Mouse (Mus musculus) liver, embryonic 13.5 days (tissue): ENCODE measurements around the gene Ppp1r13l. TPM values are rescaled to one million over a fixed set of nuclear protein-coding genes. Genes with fewer than 3 reads are reported as not detected.

Experiments used
- ATAC-seq: fragments of 200-750 bp; cut with Nextera tagmentation; 2 replicates; pipeline ENCODE4 v1.8.0; 2017; ENCODE audit warnings: low read depth, mild to moderate bottlenecking, moderate number of reproducible peaks, moderate library complexity
- DNase-seq: peaks from one replicate; pipeline ENCODE4 v3.0.0; 2022
- H3K27ac ChIP-seq: fragments of 300-500 bp; sonication (generic); 2 replicates; pipeline ENCODE4 v1.5.1; 2015; ENCODE audit warnings: moderate library complexity, mild to moderate bottlenecking, inconsistent platforms
- H3K27me3 ChIP-seq: fragments of 300-500 bp; sonication (generic); 2 replicates; pipeline ENCODE4 v1.6.1; 2015; ENCODE audit warnings: mild to moderate bottlenecking, inconsistent platforms
- H3K36me3 ChIP-seq: fragments of 300-500 bp; sonication (generic); 2 replicates; pipeline ENCODE4 v1.6.1; 2015; ENCODE audit warnings: mild to moderate bottlenecking, inconsistent platforms
- H3K4me1 ChIP-seq: fragments of 300-500 bp; sonication (generic); replicated peaks from 2 replicates; pipeline ENCODE4 v1.6.1; 2015; ENCODE audit warnings: inconsistent platforms
- H3K4me2 ChIP-seq: fragments of 300-500 bp; sonication (generic); 2 replicates; pipeline ENCODE4 v1.6.1; 2015; ENCODE audit warnings: inconsistent platforms, mild to moderate bottlenecking, moderate library complexity
- H3K4me3 ChIP-seq: fragments of 300-500 bp; sonication (generic); replicated peaks from 2 replicates; pipeline ENCODE4 v1.5.1; 2015; ENCODE audit warnings: mild to moderate bottlenecking, inconsistent platforms
- H3K9ac ChIP-seq: fragments of 300-500 bp; sonication (generic); 2 replicates; pipeline ENCODE4 v1.6.1; 2015; ENCODE audit warnings: mild to moderate bottlenecking, inconsistent platforms
- H3K9me3 ChIP-seq: fragments of 300-500 bp; sonication (generic); replicated peaks from 2 replicates; pipeline ENCODE4 v1.6.1; 2016; ENCODE audit warnings: inconsistent platforms
- WGBS: fragments of 180-500 bp; shearing (Covaris S2); methylation state at CpG from one replicate; pipeline ENCODE4 v1.1.7; 2015; ENCODE audit not compliant: insufficient replicate concordance; 5-methylcytosine and 5-hydroxymethylcytosine counted together
- polyA plus RNA-seq: library from polyadenylated mRNA; unstranded; fragments of >200 nt; fragmentation: Nextera tagmentation; extraction: Ambion mirVana; gene quantifications from 2 replicates; pipeline ENCODE4 v1.2.1, GENCODE M21; 2015

Gene Ppp1r13l
- polyA plus RNA-seq, 1 experiment from 2014 or later, result 1.1 TPM

GRCm38 (mm10) chr7:19354991-19355390 is 4.6 kb upstream of the Ppp1r13l start:
- no peak for DNase-seq
- no peaks in the 10 kb centered on the region for H3K9me3 ChIP-seq

GRCm38 (mm10) chr7:19356311-19356710 is 3.2 kb upstream of the Ppp1r13l start:
- DNase-seq (no peak), ATAC-seq (no peak)
- no peak overlapping the region for H3K4me3 ChIP-seq
- no peak overlapping the region for H3K4me2 ChIP-seq
- no peaks in the 10 kb centered on the region for H3K27me3 ChIP-seq
- peaks cover 45% of the 10 kb centered on the region for H3K36me3 ChIP-seq
- H3K9ac ChIP-seq, result no peak overlapping the region
- 76% methylated on average over 10 of the region's 10 CpGs for WGBS
- no peaks in the 10 kb centered on the region for H3K9me3 ChIP-seq
- H3K4me1 ChIP-seq, result peaks cover 47% of the 10 kb centered on the region
- H3K27ac ChIP-seq, result no peak overlapping the region

More at GRCm38 (mm10) chr7:19354991-19355390, 4.6 kb upstream of the Ppp1r13l start:
- H3K4me1 ChIP-seq, result peaks cover 35% of the 10 kb centered on the region
- peaks cover 54% of the 10 kb centered on the region for H3K36me3 ChIP-seq
- H3K27me3 ChIP-seq, result no peaks in the 10 kb centered on the region
- ATAC-seq, result no peak
- H3K4me2 ChIP-seq, result no peak overlapping the region
- no peak overlapping the region for H3K27ac ChIP-seq
- 84% methylated on average over 5 of the region's 5 CpGs for WGBS
- no peak overlapping the region for H3K9ac ChIP-seq
- no peak overlapping the region for H3K4me3 ChIP-seq

- ATAC-seq (no peak), DNase-seq (no peak)
- Histone ChIP-seq H3K9me3 (no peaks in the 10 kb centered on the region), H3K36me3 (peaks cover 40% of the 10 kb centered on the region), H3K4me3 (peak overlapping the region; percentile 73), H3K27ac (no peak overlapping the region; the same call in 1 of the 2 replicates), H3K4me2 (peak overlapping the region; percentile 100), H3K4me1 (peaks cover 61% of the 10 kb centered on the region), H3K27me3 (no peaks in the 10 kb centered on the region), H3K9ac (peak overlapping the region; percentile 78; the same call in 1 of the 2 replicates)
- 83% methylated on average over 25 of the region's 25 CpGs for WGBS
Observed at GRCm38 (mm10) chr7:19357381-19358375, 1.9 kb upstream of the Ppp1r13l start.

GRCm38 (mm10) chr7:19358634-19359033 is 915 bp upstream of the Ppp1r13l start:
- Histone ChIP-seq H3K9me3 (no peaks in the 10 kb centered on the region), H3K27ac (peak overlapping the region; percentile 39; the same call in 1 of the 2 replicates), H3K36me3 (peaks cover 35% of the 10 kb centered on the region), H3K4me2 (peak overlapping the region; percentile 100), H3K27me3 (no peaks in the 10 kb centered on the region), H3K4me3 (peak overlapping the region; percentile 73), H3K9ac (peak overlapping the region; percentile 78), H3K4me1 (peaks cover 64% of the 10 kb centered on the region)
- DNase-seq (no peak), ATAC-seq (no peak)
- WGBS, result 13% methylated on average over 13 of the region's 13 CpGs

GRCm38 (mm10) chr7:19359892-19360641 is 518 bp downstream of the Ppp1r13l start:
- Histone ChIP-seq H3K4me3 (peak overlapping the region; percentile 73), H3K36me3 (peaks cover 25% of the 10 kb centered on the region), H3K27ac (peak overlapping the region; percentile 79), H3K27me3 (no peaks in the 10 kb centered on the region), H3K9me3 (no peaks in the 10 kb centered on the region), H3K9ac (peak overlapping the region; percentile 78), H3K4me1 (peaks cover 70% of the 10 kb centered on the region), H3K4me2 (peak overlapping the region; percentile 100)
- DNase-seq (peak; percentile 78), ATAC-seq (peak; percentile 65)
- under 1% methylated on average over 45 of the region's 45 CpGs for WGBS

- H3K27ac ChIP-seq, result peak overlapping the region; percentile 79
- WGBS, result 1% methylated on average over 27 of the region's 27 CpGs
- H3K4me1 ChIP-seq, result peaks cover 70% of the 10 kb centered on the region
- no peaks in the 10 kb centered on the region for H3K27me3 ChIP-seq
- no peaks in the 10 kb centered on the region for H3K9me3 ChIP-seq
- peak overlapping the region; percentile 100 for H3K4me2 ChIP-seq
- H3K9ac ChIP-seq, result peak overlapping the region; percentile 78
- peaks cover 19% of the 10 kb centered on the region for H3K36me3 ChIP-seq
- peak overlapping the region; percentile 73 for H3K4me3 ChIP-seq
- DNase-seq, result peak; percentile 78
- ATAC-seq, result peak; percentile 82
Observed at GRCm38 (mm10) chr7:19360944-19361343, 1.4 kb downstream of the Ppp1r13l start.

GRCm38 (mm10) chr7:19361720-19362119 is 2.2 kb downstream of the Ppp1r13l start:
- Histone ChIP-seq H3K4me3 (peak overlapping the region; percentile 73), H3K36me3 (peaks cover 13% of the 10 kb centered on the region), H3K4me1 (peaks cover 64% of the 10 kb centered on the region), H3K27ac (no peak overlapping the region), H3K9me3 (no peaks in the 10 kb centered on the region), H3K27me3 (no peaks in the 10 kb centered on the region), H3K9ac (peak overlapping the region; percentile 78), H3K4me2 (peak overlapping the region; percentile 100)
- no peak for ATAC-seq
- peak; percentile 80 for DNase-seq
- WGBS, result 8% methylated on average over 16 of the region's 16 CpGs

- Histone ChIP-seq H3K4me1 (peaks cover 58% of the 10 kb centered on the region), H3K4me3 (no peak overlapping the region), H3K27ac (no peak overlapping the region), H3K36me3 (peaks cover 7% of the 10 kb centered on the region), H3K9me3 (no peaks in the 10 kb centered on the region), H3K9ac (0 out of 2 replicates have a peak overlapping the region, but pooled peaks have one; percentile 78), H3K4me2 (peak overlapping the region; percentile 100), H3K27me3 (no peaks in the 10 kb centered on the region)
- ATAC-seq (no peak), DNase-seq (no peak)
- 44% methylated on average over 4 of the region's 4 CpGs for WGBS
Observed at GRCm38 (mm10) chr7:19362276-19362675, 2.7 kb downstream of the Ppp1r13l start.

- no peak overlapping the region for H3K27ac ChIP-seq
- 2% methylated on average over 18 of the region's 18 CpGs for WGBS
- H3K9me3 ChIP-seq, result no peaks in the 10 kb centered on the region
- H3K9ac ChIP-seq, result no peak overlapping the region
- peak; percentile 71 for DNase-seq
- H3K36me3 ChIP-seq, result no peaks in the 10 kb centered on the region
- H3K4me2 ChIP-seq, result peak overlapping the region; percentile 7; the same call in 1 of the 2 replicates
- H3K4me1 ChIP-seq, result peaks cover 42% of the 10 kb centered on the region
- H3K4me3 ChIP-seq, result no peak overlapping the region
- no peak for ATAC-seq
- peaks cover 7% of the 10 kb centered on the region for H3K27me3 ChIP-seq
Observed at GRCm38 (mm10) chr7:19363881-19364280, 4.3 kb downstream of the Ppp1r13l start.

- H3K36me3 ChIP-seq, result no peaks in the 10 kb centered on the region
- DNase-seq, result no peak
- H3K27me3 ChIP-seq, result peaks cover 21% of the 10 kb centered on the region
- H3K9ac ChIP-seq, result no peak overlapping the region
- H3K4me3 ChIP-seq, result no peak overlapping the region
- peaks cover 37% of the 10 kb centered on the region for H3K4me1 ChIP-seq
- no peak overlapping the region for H3K27ac ChIP-seq
- 43% methylated on average over 4 of the region's 4 CpGs for WGBS
- H3K9me3 ChIP-seq, result no peaks in the 10 kb centered on the region
- ATAC-seq, result no peak
- H3K4me2 ChIP-seq, result no peak overlapping the region
Observed at GRCm38 (mm10) chr7:19365376-19365775, 5.8 kb downstream of the Ppp1r13l start.

GRCm38 (mm10) chr7:19368380-19368779 is 8.8 kb downstream of the Ppp1r13l start:
- H3K9me3 ChIP-seq, result no peaks in the 10 kb centered on the region
- no peak overlapping the region for H3K27ac ChIP-seq
- no peak overlapping the region for H3K4me2 ChIP-seq
- no peak for ATAC-seq
- peaks cover 23% of the 10 kb centered on the region for H3K27me3 ChIP-seq
- 19% methylated on average over 16 of the region's 16 CpGs for WGBS
- H3K4me3 ChIP-seq, result no peak overlapping the region
- H3K4me1 ChIP-seq, result peaks cover 14% of the 10 kb centered on the region
- no peaks in the 10 kb centered on the region for H3K36me3 ChIP-seq
- H3K9ac ChIP-seq, result no peak overlapping the region
- no peak for DNase-seq
